Mouse (Mus musculus): ENCODE data around the gene Thnsl2. TPM values are rescaled to one million over a fixed set of nuclear protein-coding genes. Genes with fewer than 3 reads are reported as not detected.

Gene Thnsl2
- polyA plus RNA-seq, 1 experiment = not detected

DNA sequence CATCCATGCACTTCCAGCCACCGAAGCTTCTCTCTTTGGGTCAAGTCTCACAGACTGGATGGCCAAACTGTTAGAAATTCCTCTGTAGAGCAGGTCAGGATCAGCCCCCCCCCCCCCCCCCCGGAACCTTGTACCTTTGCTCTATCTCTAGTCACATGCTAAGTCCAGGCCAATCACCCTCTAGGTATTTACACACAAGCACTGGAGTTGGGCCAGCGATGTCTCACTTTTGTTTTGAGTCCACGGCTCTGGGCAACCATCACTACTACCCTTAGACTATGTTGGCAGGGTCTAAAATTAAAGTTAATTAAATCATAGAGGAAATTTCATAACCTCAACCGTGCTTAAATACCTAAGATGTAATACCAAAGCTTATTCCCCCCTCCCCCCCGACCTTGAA, 50.6 kb downstream of the Thnsl2 start:
- Histone ChIP-seq H3K4me1 (ENCODE audit: control insufficient read depth, insufficient read depth, low read length) (no peaks in the 10 kb centered on the region), H3K27ac (ENCODE audit: control insufficient read depth, insufficient read depth, low read depth, low read length, poor library complexity) (no peak overlapping the region), H3K4me3 (replicated peaks; ENCODE audit: control insufficient read depth, low read depth, low read length) (no peak overlapping the region)
- 74% methylated on average over 6 of the region's 6 CpGs for WGBS
- TF ChIP-seq CTCF (IDR thresholded peaks at IDR 0.05; ENCODE audit: control insufficient read depth, insufficient read depth, low read length) (no peak), POLR2A (IDR thresholded peaks at IDR 0.05; ENCODE audit: borderline replicate concordance, control insufficient read depth, low read depth, low read length) (no peak)

DNA sequence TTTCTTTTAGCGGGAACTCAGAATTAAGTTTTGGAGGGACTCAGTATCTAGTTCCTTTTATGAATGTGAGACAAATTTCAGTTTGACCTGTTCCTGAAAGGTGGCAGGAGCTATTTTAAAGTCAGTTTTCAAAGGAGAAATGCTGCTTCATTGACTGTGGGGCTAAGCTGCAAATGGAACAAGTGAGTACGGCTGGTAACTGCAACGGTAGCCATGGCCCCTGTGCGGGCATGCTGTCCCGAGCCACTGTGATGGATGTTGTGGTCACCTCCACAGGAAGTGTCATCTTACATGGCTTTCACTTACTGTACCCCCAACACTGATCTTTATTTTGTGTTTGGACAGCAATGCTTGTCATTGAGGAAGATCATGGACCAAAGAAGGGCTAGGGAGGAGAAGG, 53.8 kb downstream of the Thnsl2 start:
- Histone ChIP-seq H3K27ac (ENCODE audit: control insufficient read depth, insufficient read depth, low read depth, low read length, poor library complexity) (no peak overlapping the region), H3K4me1 (ENCODE audit: control insufficient read depth, insufficient read depth, low read length) (no peaks in the 10 kb centered on the region), H3K4me3 (replicated peaks; ENCODE audit: control insufficient read depth, low read depth, low read length) (no peak overlapping the region)
- TF ChIP-seq POLR2A (IDR thresholded peaks at IDR 0.05; ENCODE audit: borderline replicate concordance, control insufficient read depth, low read depth, low read length) (no peak), CTCF (IDR thresholded peaks at IDR 0.05; ENCODE audit: control insufficient read depth, insufficient read depth, low read length) (no peak)
- 44% methylated on average over 5 of the region's 5 CpGs for WGBS

DNA sequence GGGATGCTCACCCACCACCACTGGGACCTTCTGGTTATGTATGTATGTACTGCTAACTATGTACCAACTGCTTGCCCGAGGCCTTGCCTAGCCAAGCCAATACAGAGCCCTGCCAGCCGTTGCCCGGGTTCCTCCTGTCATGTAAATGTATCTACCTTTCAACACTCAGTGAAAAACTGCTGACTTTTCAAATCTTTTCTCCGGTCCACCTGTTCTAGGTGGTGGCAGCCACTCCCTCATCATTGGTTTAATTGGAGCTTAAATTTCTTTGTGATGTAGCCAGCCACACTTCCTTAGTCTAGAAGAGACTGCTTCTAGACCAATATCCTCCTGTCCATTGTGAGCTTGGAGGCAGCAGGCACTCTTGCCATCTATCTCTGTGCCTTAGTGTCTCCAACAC, 54.5 kb downstream of the Thnsl2 start:
- Histone ChIP-seq H3K27ac (ENCODE audit: control insufficient read depth, insufficient read depth, low read depth, low read length, poor library complexity) (no peak overlapping the region), H3K4me3 (replicated peaks; ENCODE audit: control insufficient read depth, low read depth, low read length) (no peak overlapping the region), H3K4me1 (ENCODE audit: control insufficient read depth, insufficient read depth, low read length) (no peaks in the 10 kb centered on the region)
- TF ChIP-seq CTCF (IDR thresholded peaks at IDR 0.05; ENCODE audit: control insufficient read depth, insufficient read depth, low read length) (no peak), POLR2A (IDR thresholded peaks at IDR 0.05; ENCODE audit: borderline replicate concordance, control insufficient read depth, low read depth, low read length) (no peak)
- WGBS = 79% methylated on average over 4 of the region's 4 CpGs

DNA sequence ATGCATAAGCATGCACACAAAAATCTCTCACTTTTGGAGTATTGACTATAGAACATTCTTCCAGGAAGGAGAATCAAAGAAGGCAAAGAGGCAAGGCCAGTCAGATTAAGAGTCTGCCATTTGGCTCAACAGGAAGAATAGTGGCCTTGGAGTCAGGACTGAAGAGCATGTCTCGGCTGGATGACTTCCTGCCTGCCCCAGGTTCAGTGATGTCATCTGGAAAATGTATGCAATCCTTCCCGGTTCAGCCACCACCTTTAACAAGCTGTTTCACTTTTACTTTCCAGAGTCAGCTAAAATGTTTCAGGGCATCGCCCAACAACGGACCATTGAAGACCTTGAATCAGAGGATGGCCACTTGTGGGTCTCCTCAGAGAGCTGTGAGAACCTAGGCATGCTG, 55.2 kb downstream of the Thnsl2 start:
- TF ChIP-seq CTCF (IDR thresholded peaks at IDR 0.05; ENCODE audit: control insufficient read depth, insufficient read depth, low read length) (no peak), POLR2A (IDR thresholded peaks at IDR 0.05; ENCODE audit: borderline replicate concordance, control insufficient read depth, low read depth, low read length) (no peak)
- no peak overlapping the region for H3K4me3 ChIP-seq (replicated peaks; ENCODE audit: control insufficient read depth, low read depth, low read length)
- 44% methylated on average over 4 of the region's 4 CpGs for WGBS
- H3K4me1 ChIP-seq (ENCODE audit: control insufficient read depth, insufficient read depth, low read length) = no peaks in the 10 kb centered on the region
- H3K27ac ChIP-seq (ENCODE audit: control insufficient read depth, insufficient read depth, low read depth, low read length, poor library complexity) = no peak overlapping the region

DNA sequence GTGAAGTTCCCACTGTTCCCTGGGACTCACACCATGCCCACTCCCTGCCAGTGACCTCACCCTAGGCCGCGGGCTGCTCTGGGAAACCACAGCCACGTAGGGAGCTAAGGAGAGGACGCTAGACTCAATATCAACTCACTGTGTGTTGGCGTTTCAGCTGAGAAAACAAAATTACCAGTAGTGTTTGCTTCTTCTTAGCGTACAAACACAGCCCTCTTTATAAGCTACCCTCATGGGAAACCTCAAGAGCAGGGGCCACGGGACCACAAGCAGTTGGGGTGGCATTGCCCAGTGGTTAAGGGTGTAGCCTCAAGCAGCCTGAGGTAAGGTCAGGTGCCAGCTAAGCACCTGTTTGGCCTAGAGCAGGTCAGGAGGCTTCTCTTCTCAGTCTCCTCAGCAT, 60.8 kb downstream of the Thnsl2 start:
- TF ChIP-seq POLR2A (IDR thresholded peaks at IDR 0.05; ENCODE audit: borderline replicate concordance, control insufficient read depth, low read depth, low read length) (no peak), CTCF (IDR thresholded peaks at IDR 0.05; ENCODE audit: control insufficient read depth, insufficient read depth, low read length) (no peak)

DNA sequence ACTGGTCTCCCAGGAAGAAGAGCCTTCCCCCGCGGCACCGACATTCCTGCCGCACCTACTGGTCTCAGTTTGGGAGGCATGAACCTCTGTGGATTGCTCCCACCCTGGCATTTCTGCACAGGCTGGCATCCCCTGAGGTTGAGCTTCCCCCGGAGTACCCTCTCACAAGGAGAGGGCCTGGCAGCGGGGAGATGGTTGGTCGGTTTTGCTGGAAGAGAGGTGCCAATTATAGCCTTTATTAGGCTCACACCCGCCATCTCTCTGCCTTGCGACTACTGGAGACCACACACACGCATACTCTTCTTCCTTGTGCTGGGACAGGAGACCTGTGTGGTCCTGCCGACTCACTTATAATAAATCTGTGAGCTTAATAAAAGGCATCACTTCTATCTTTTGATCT, 62.2 kb downstream of the Thnsl2 start:
- no peak overlapping the region for H3K27ac ChIP-seq (ENCODE audit: control insufficient read depth, insufficient read depth, low read depth, low read length, poor library complexity)
- no peak overlapping the region for H3K4me3 ChIP-seq (replicated peaks; ENCODE audit: control insufficient read depth, low read depth, low read length)
- H3K4me1 ChIP-seq (ENCODE audit: control insufficient read depth, insufficient read depth, low read length) = no peaks in the 10 kb centered on the region; the same call in 1 of the 2 replicates
- TF ChIP-seq CTCF (IDR thresholded peaks at IDR 0.05; ENCODE audit: control insufficient read depth, insufficient read depth, low read length) (no peak), POLR2A (IDR thresholded peaks at IDR 0.05; ENCODE audit: borderline replicate concordance, control insufficient read depth, low read depth, low read length) (no peak)
- 77% methylated on average over 11 of the region's 11 CpGs for WGBS

More for the DNA sequence above, 60.8 kb downstream of the Thnsl2 start:
- Histone ChIP-seq H3K4me3 (replicated peaks; ENCODE audit: control insufficient read depth, low read depth, low read length) (no peak overlapping the region), H3K4me1 (ENCODE audit: control insufficient read depth, insufficient read depth, low read length) (no peaks in the 10 kb centered on the region; the same call in 1 of the 2 replicates), H3K27ac (ENCODE audit: control insufficient read depth, insufficient read depth, low read depth, low read length, poor library complexity) (no peak overlapping the region)
- WGBS = 83% methylated on average over 7 of the region's 7 CpGs

DNA sequence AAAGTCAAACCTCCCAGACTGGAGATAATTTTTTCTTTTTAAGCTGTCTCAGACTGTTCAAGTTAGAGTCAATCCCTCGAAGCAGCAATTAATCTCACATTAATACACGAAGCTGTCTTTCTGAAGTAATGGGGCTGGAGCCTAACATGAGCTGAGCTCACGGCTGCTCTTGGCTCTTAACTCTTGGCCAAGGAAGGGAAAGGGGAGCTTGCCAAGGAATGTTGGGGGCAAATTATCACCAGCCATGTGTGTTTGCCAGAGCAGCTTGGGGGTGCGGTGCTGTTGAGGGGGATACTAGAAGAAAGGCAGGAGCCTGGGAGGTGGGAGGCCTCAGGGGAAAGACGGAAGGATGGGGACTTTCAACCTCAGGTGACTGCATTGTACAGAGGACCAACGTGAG, 63.0 kb downstream of the Thnsl2 start:
- Histone ChIP-seq H3K4me1 (ENCODE audit: control insufficient read depth, insufficient read depth, low read length) (no peaks in the 10 kb centered on the region; the same call in 1 of the 2 replicates), H3K4me3 (replicated peaks; ENCODE audit: control insufficient read depth, low read depth, low read length) (no peak overlapping the region), H3K27ac (ENCODE audit: control insufficient read depth, insufficient read depth, low read depth, low read length, poor library complexity) (no peak overlapping the region)
- WGBS = 76% methylated on average over 6 of the region's 6 CpGs
- TF ChIP-seq CTCF (IDR thresholded peaks at IDR 0.05; ENCODE audit: control insufficient read depth, insufficient read depth, low read length) (no peak), POLR2A (IDR thresholded peaks at IDR 0.05; ENCODE audit: borderline replicate concordance, control insufficient read depth, low read depth, low read length) (no peak)

Other genes starting within 250 kb of the Thnsl2 start
- not detected in 2 replicates for gene Tex37, start 225.5 kb downstream of the Thnsl2 start, polyA plus RNA-seq (2011; ENCODE audit: insufficient read depth, insufficient read length, low replicate concordance, missing spikeins)
- not detected in 2 replicates for gene Foxi3, start 187.9 kb downstream of the Thnsl2 start, polyA plus RNA-seq (2011; ENCODE audit: insufficient read depth, insufficient read length, low replicate concordance, missing spikeins)
- 31.0 and 166 TPM in 2 replicates for gene Fabp1, start 55.4 kb upstream of the Thnsl2 start, polyA plus RNA-seq (2011; ENCODE audit: insufficient read depth, insufficient read length, low replicate concordance, missing spikeins)
- gene Krcc1, start 127.2 kb upstream of the Thnsl2 start, polyA plus RNA-seq (2011; ENCODE audit: insufficient read depth, insufficient read length, low replicate concordance, missing spikeins) = 20.7 and 24.1 TPM in 2 replicates
- gene Smyd1, start 177.8 kb upstream of the Thnsl2 start, polyA plus RNA-seq (2011; ENCODE audit: insufficient read depth, insufficient read length, low replicate concordance, missing spikeins) = 0.45 TPM in 1 of 2 replicates, not detected in the other
- 1.8 and 6.1 TPM in 2 replicates for gene Cd8b1, start 178.3 kb upstream of the Thnsl2 start, polyA plus RNA-seq (2011; ENCODE audit: insufficient read depth, insufficient read length, low replicate concordance, missing spikeins)
- 1.7 and 2.6 TPM in 2 replicates for gene Cd8a, start 229.0 kb upstream of the Thnsl2 start, polyA plus RNA-seq (2011; ENCODE audit: insufficient read depth, insufficient read length, low replicate concordance, missing spikeins)